Mouse (Mus musculus): ENCODE data around the gene Cdr2. TPM values are rescaled to one million over a fixed set of nuclear protein-coding genes. Genes with fewer than 3 reads are reported as not detected.
"Not testable (repeated sequence)": the region's sequence is repeated elsewhere in the genome, so short reads cannot be mapped to it uniquely, and the experiment has no call there.

Cdr2 gene
- polyA plus RNA-seq, 1 experiment from 2014 or later, result 13.9 TPM

DNA sequence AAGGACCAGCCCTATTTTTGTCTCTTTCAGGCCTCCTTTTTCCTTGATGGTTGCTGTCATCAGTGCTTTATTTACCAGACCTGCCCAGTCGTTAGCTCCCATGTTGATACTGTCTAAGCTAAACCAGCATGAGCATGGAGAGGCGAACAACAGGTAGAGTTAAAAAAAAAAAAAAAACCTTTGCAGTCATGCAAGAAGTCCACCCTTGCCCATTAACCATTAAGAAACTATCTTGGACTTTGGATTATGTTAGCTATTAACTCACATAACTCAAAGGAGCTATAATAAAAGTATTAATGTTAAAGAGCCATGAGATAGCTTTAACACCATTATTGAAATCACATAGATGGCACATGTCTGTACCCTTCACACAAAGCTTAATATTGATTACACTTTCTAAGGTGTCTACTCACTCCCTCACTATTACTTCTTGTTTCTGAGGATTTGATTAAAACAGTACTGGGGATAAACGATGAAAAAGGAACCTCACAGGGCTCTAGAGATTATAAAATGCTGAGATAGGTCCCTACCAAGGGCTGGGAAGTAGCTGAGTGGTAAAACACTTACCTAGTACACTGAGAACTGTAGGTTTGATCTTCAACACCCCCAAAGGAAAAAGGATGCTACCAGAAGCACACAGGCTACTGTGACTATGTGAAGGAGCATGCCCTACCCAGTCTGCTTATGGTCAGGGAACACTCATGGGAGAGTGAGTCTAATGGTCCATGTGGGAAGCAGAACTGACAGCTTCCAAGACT lies 18.1 kb upstream of the Cdr2 start:
- H3K9me3 ChIP-seq, result no peaks in the 10 kb centered on the region
- no peak overlapping the region for H3K4me3 ChIP-seq
- H3K4me1 ChIP-seq, result no peaks in the 10 kb centered on the region
- ATAC-seq (ENCODE audit: low FRiP score, low read depth), result no peak
- H3K36me3 ChIP-seq, result no peaks in the 10 kb centered on the region
- H3K9ac ChIP-seq, result no peak overlapping the region
- no peak overlapping the region for H3K27ac ChIP-seq
- H3K4me2 ChIP-seq (replicated peaks), result no peak overlapping the region
- no peaks in the 10 kb centered on the region for H3K27me3 ChIP-seq
- WGBS, result 70% methylated on average over 3 of the region's 3 CpGs

DNA sequence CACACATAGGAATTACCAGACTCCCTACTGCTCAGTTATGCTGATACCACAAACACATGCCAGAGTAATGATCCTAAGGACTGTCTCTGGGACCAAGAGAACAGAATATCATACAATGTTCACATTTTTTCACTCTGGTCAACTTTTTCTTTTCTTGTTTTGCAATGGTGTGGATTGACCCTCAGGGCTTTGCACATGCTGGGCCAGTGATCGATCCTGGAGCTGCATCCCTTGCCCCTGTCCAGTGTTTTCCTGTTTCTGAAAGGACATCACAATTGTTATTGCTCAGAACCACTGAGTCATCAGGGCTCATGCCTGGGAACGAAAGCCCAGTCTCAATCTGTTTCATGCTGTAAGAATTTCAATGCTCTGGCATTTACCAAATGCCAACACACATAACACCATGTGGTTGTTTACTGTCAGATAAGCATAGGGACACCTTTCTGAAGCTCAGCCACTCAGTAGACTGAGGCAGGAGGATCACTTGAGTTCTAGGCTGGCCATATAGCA lies 17.0 kb upstream of the Cdr2 start:
- no peaks in the 10 kb centered on the region for H3K4me1 ChIP-seq
- H3K36me3 ChIP-seq, result no peaks in the 10 kb centered on the region
- H3K9ac ChIP-seq, result no peak overlapping the region
- ATAC-seq (ENCODE audit: low FRiP score, low read depth), result no peak
- no peak overlapping the region for H3K4me2 ChIP-seq (replicated peaks)
- no peak overlapping the region for H3K4me3 ChIP-seq
- no peak overlapping the region for H3K27ac ChIP-seq
- H3K9me3 ChIP-seq, result no peaks in the 10 kb centered on the region
- no peaks in the 10 kb centered on the region for H3K27me3 ChIP-seq
- 81% methylated on average over 2 of the region's 2 CpGs for WGBS

- Histone ChIP-seq H3K4me3 (no peak overlapping the region), H3K9me3 (0 out of 2 replicates have a peak, but pooled peaks cover 5% of the 10 kb centered on the region)
- 79% methylated on average over 8 of the region's 8 CpGs for WGBS
Measured at GRCm38 (mm10) chr7:120991191-120991590, 9.1 kb upstream of the Cdr2 start.

GRCm38 (mm10) chr7:120982968-120983367 lies 856 bp upstream of the Cdr2 start:
- H3K36me3 ChIP-seq, result no peaks in the 10 kb centered on the region
- no peaks in the 10 kb centered on the region for H3K9me3 ChIP-seq
- peaks cover 25% of the 10 kb centered on the region for H3K4me1 ChIP-seq
- peak overlapping the region; percentile 84 for H3K9ac ChIP-seq
- 10% methylated on average over 7 of the region's 7 CpGs for WGBS
- peak overlapping the region; percentile 96 for H3K4me3 ChIP-seq
- H3K27me3 ChIP-seq, result no peaks in the 10 kb centered on the region
- H3K4me2 ChIP-seq (replicated peaks), result peak overlapping the region; percentile 87
- H3K27ac ChIP-seq, result peak overlapping the region; percentile 70
- no peak for ATAC-seq (ENCODE audit: low FRiP score, low read depth)

More at GRCm38 (mm10) chr7:120991191-120991590, 9.1 kb upstream of the Cdr2 start:
- Histone ChIP-seq H3K27ac (no peak overlapping the region), H3K36me3 (no peaks in the 10 kb centered on the region), H3K4me2 (replicated peaks) (no peak overlapping the region), H3K27me3 (no peaks in the 10 kb centered on the region), H3K4me1 (no peaks in the 10 kb centered on the region), H3K9ac (no peak overlapping the region)
- no peak for ATAC-seq (ENCODE audit: low FRiP score, low read depth)

- peak overlapping the region; percentile 96 for H3K4me3 ChIP-seq
- 5% methylated on average over 39 of the region's 39 CpGs for WGBS
- peak overlapping the region; percentile 77 for H3K4me2 ChIP-seq (replicated peaks)
- peak; percentile 28 for ATAC-seq (ENCODE audit: low FRiP score, low read depth)
- H3K36me3 ChIP-seq, result no peaks in the 10 kb centered on the region
- no peaks in the 10 kb centered on the region for H3K9me3 ChIP-seq
- peak overlapping the region; percentile 88 for H3K9ac ChIP-seq
- H3K27ac ChIP-seq, result peak overlapping the region; percentile 67
- no peaks in the 10 kb centered on the region for H3K27me3 ChIP-seq
- H3K4me1 ChIP-seq, result peaks cover 38% of the 10 kb centered on the region
Measured at GRCm38 (mm10) chr7:120980931-120981924, 884 bp downstream of the Cdr2 start.

GRCm38 (mm10) chr7:120980041-120980440 lies 2.1 kb downstream of the Cdr2 start:
- Histone ChIP-seq H3K4me2 (replicated peaks) (peak overlapping the region; percentile 77), H3K27ac (no peak overlapping the region), H3K4me3 (peak overlapping the region; percentile 96), H3K9me3 (no peaks in the 10 kb centered on the region), H3K36me3 (no peaks in the 10 kb centered on the region), H3K4me1 (peaks cover 43% of the 10 kb centered on the region), H3K27me3 (no peaks in the 10 kb centered on the region), H3K9ac (no peak overlapping the region)
- no peak for ATAC-seq (ENCODE audit: low FRiP score, low read depth)
- WGBS, result 84% methylated on average over 4 of the region's 4 CpGs

- Histone ChIP-seq H3K36me3 (no peaks in the 10 kb centered on the region), H3K27ac (no peak overlapping the region), H3K27me3 (no peaks in the 10 kb centered on the region), H3K4me2 (replicated peaks) (peak overlapping the region; percentile 32), H3K9ac (no peak overlapping the region), H3K9me3 (no peaks in the 10 kb centered on the region), H3K4me3 (no peak overlapping the region), H3K4me1 (peaks cover 37% of the 10 kb centered on the region)
- no peak for ATAC-seq (ENCODE audit: low FRiP score, low read depth)
- 29% methylated on average over 7 of the region's 7 CpGs for WGBS
Measured at GRCm38 (mm10) chr7:120977063-120977462, 5.0 kb downstream of the Cdr2 start.

DNA sequence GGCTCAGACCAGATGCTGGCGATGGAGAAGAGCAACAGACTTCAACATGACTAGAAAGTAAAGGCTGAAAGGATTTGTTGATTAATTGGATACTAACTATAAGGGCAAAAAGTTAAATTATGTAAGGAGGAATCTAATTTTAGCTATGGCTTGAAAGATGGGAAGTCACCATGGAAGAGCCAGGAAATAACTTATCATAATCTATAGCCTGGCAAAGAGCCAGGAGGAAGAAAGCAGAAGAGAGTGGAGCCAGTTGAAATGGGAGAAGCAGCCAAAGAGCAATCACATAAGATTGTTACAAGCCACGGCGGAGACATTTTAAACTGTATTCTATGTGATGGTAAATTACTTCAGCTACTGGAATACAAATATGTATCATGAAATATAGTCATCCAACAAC lies 8.1 kb downstream of the Cdr2 start:
- no peaks in the 10 kb centered on the region for H3K9me3 ChIP-seq
- 92% methylated on average over 3 of the region's 3 CpGs for WGBS
- H3K4me3 ChIP-seq, result no peak overlapping the region
- peaks cover 7% of the 10 kb centered on the region for H3K36me3 ChIP-seq
- no peaks in the 10 kb centered on the region for H3K27me3 ChIP-seq
- peaks cover 23% of the 10 kb centered on the region for H3K4me1 ChIP-seq
- no peak overlapping the region for H3K9ac ChIP-seq
- ATAC-seq (ENCODE audit: low FRiP score, low read depth), result no peak
- H3K27ac ChIP-seq, result no peak overlapping the region
- no peak overlapping the region for H3K4me2 ChIP-seq (replicated peaks)

- not testable (repeated sequence) for H3K27me3 ChIP-seq; H3K9me3 ChIP-seq; H3K9ac ChIP-seq; H3K27ac ChIP-seq; ATAC-seq (ENCODE audit: low FRiP score, low read depth); H3K4me2 ChIP-seq (replicated peaks); H3K4me3 ChIP-seq
- 86% methylated on average over 2 of the region's 2 CpGs for WGBS
- peaks cover 15% of the 10 kb centered on the region for H3K4me1 ChIP-seq
- peaks cover 19% of the 10 kb centered on the region for H3K36me3 ChIP-seq
Measured at GRCm38 (mm10) chr7:120972471-120972870, 9.6 kb downstream of the Cdr2 start.

- H3K4me3 ChIP-seq, result no peak overlapping the region
- no peaks in the 10 kb centered on the region for H3K27me3 ChIP-seq
- H3K4me2 ChIP-seq (replicated peaks), result no peak overlapping the region
- 87% methylated on average over 5 of the region's 5 CpGs for WGBS
- H3K4me1 ChIP-seq, result no peaks in the 10 kb centered on the region; the same call in 1 of the 2 replicates
- no peak for ATAC-seq (ENCODE audit: low FRiP score, low read depth)
- H3K27ac ChIP-seq, result no peak overlapping the region; the same call in 1 of the 2 replicates
- H3K36me3 ChIP-seq, result peaks cover 19% of the 10 kb centered on the region
- no peaks in the 10 kb centered on the region for H3K9me3 ChIP-seq
- no peak overlapping the region for H3K9ac ChIP-seq
Measured at GRCm38 (mm10) chr7:120970112-120970511, 12.0 kb downstream of the Cdr2 start.

DNA sequence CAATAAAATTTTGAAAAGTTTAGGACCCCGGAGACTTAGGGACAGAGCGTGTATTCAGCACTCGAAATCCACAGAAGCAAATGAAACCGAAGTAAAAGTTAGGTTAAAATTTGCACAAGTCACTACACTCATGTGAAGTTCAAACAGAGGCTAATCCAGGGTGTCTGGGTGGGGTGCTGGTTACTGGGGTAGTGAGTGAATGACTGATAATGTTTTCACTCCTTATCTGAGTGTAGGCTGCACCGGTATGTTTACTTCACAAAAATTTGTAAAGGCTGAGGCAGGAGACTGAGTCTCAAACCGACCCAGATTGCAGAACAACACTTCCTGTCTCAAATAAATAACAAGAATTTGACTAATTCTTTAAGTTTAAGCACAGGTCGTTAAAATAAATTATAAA lies 12.9 kb downstream of the Cdr2 start:
- no peak overlapping the region for H3K27ac ChIP-seq
- WGBS, result 85% methylated on average over 7 of the region's 7 CpGs
- H3K9me3 ChIP-seq, result no peaks in the 10 kb centered on the region
- H3K4me2 ChIP-seq (replicated peaks), result no peak overlapping the region
- no peak overlapping the region for H3K9ac ChIP-seq
- ATAC-seq (ENCODE audit: low FRiP score, low read depth), result no peak
- no peaks in the 10 kb centered on the region for H3K27me3 ChIP-seq
- no peak overlapping the region for H3K4me3 ChIP-seq
- no peaks in the 10 kb centered on the region; the same call in 1 of the 2 replicates for H3K4me1 ChIP-seq
- H3K36me3 ChIP-seq, result peaks cover 19% of the 10 kb centered on the region

- H3K27ac ChIP-seq, result no peak overlapping the region
- H3K9ac ChIP-seq, result no peak overlapping the region
- 83% methylated on average over 5 of the region's 5 CpGs for whole genome bisulfite sequencing
- no peak overlapping the region for H3K4me2 ChIP-seq (replicated peaks)
- no peaks in the 10 kb centered on the region; the same call in 1 of the 2 replicates for H3K4me1 ChIP-seq
- H3K9me3 ChIP-seq, result no peaks in the 10 kb centered on the region
- no peaks in the 10 kb centered on the region for H3K27me3 ChIP-seq
- H3K4me3 ChIP-seq, result no peak overlapping the region
- H3K36me3 ChIP-seq, result peaks cover 38% of the 10 kb centered on the region
- ATAC-seq (ENCODE audit: low FRiP score, low read depth), result no peak
Measured at GRCm38 (mm10) chr7:120963126-120963525, 19.0 kb downstream of the Cdr2 start.

Measured in limb, embryonic 13.5 days (tissue).